Mouse (Mus musculus): ENCODE data around the gene Pttg1. TPM values are rescaled to one million over a fixed set of nuclear protein-coding genes. Genes with fewer than 3 reads are reported as not detected.
A peak's percentile ranks its signal among the peaks of the same experiment; 100 is the strongest.

Pttg1 gene
- polyA plus RNA-seq, 1 experiment from 2014 or later, result 51.2 TPM

- 91% methylated on average over 15 of the region's 15 CpGs for WGBS
- H3K4me1 ChIP-seq (replicated peaks), result no peaks in the 10 kb centered on the region
- H3K4me3 ChIP-seq (replicated peaks), result no peak overlapping the region
- peaks cover 6% of the 10 kb centered on the region; the same call in 1 of the 2 replicates for H3K9me3 ChIP-seq
- no peak overlapping the region for H3K4me2 ChIP-seq (replicated peaks)
- H3K27me3 ChIP-seq, result no peaks in the 10 kb centered on the region
- no peak overlapping the region for H3K9ac ChIP-seq (replicated peaks)
- no peak overlapping the region for H3K27ac ChIP-seq
- ATAC-seq, result no peak
- H3K36me3 ChIP-seq, result no peaks in the 10 kb centered on the region
These were observed 21.8 kb downstream of the Pttg1 start for GRCm38 (mm10) chr11:43404150-43404807.

DNA sequence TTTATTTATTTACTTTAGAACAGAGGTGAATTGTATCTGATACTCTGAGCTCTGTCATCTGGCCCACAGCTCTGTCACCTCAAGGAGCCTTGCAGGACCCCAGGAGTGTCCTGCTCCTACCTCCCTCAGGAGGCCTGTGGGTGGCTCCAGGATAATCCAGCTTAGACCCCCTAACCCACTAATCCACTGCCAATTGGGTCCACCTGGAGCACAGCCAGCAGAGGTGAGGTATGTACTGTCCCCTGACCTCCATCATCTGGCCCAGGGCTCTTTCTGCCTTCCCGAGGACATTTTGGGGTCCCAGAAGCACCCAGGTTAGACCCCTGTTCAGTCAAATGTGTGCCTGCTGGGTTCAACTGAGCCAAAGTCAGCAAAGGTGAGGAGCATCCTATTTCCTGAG lies 25.9 kb downstream of the Pttg1 start:
- 100% methylated on average over 1 of the region's 1 CpGs for WGBS

GRCm38 (mm10) chr11:43399297-43399696 lies 26.8 kb downstream of the Pttg1 start:
- H3K4me3 ChIP-seq (replicated peaks), result no peak overlapping the region
- H3K9me3 ChIP-seq, result no peaks in the 10 kb centered on the region
- 40% methylated on average over 4 of the region's 4 CpGs for WGBS
- no peaks in the 10 kb centered on the region for H3K36me3 ChIP-seq
- no peak overlapping the region for H3K27ac ChIP-seq
- H3K4me1 ChIP-seq (replicated peaks), result peaks cover 7% of the 10 kb centered on the region
- ATAC-seq, result 0 out of 2 replicates have a peak, but pooled peaks have one; percentile 34
- H3K9ac ChIP-seq (replicated peaks), result no peak overlapping the region
- no peaks in the 10 kb centered on the region for H3K27me3 ChIP-seq
- no peak overlapping the region for H3K4me2 ChIP-seq (replicated peaks)

More for the DNA sequence above, 25.9 kb downstream of the Pttg1 start:
- H3K27me3 ChIP-seq, result no peaks in the 10 kb centered on the region
- no peak overlapping the region for H3K4me2 ChIP-seq (replicated peaks)
- no peaks in the 10 kb centered on the region for H3K36me3 ChIP-seq
- H3K4me1 ChIP-seq (replicated peaks), result peaks cover 7% of the 10 kb centered on the region
- H3K27ac ChIP-seq, result no peak overlapping the region
- ATAC-seq, result no peak
- peaks cover 6% of the 10 kb centered on the region; the same call in 1 of the 2 replicates for H3K9me3 ChIP-seq
- H3K4me3 ChIP-seq (replicated peaks), result no peak overlapping the region
- H3K9ac ChIP-seq (replicated peaks), result no peak overlapping the region

DNA sequence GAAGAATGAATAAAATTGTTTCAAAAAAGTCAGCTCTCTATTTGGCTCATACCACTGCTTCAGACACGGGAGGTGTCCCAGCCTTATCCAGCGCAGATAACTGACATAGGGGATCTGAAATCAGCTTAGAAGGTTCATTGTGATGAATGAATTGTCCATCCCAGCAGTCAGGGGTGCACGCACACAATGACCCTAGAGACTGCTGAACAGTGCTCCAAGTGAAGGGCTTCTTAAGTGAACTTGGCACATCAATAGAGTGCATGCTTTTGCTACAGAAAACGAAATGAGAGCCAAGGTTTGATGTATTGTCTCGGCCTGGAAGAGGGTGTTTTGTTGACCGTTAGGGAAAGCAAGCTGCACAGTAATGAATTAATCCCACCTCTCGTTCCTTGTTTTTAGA lies 29.4 kb downstream of the Pttg1 start:
- no peak overlapping the region for H3K9ac ChIP-seq (replicated peaks)
- H3K36me3 ChIP-seq, result no peaks in the 10 kb centered on the region
- H3K4me3 ChIP-seq (replicated peaks), result no peak overlapping the region
- ATAC-seq, result no peak
- H3K27ac ChIP-seq, result no peak overlapping the region
- no peak overlapping the region for H3K4me2 ChIP-seq (replicated peaks)
- no peaks in the 10 kb centered on the region for H3K9me3 ChIP-seq
- peaks cover 10% of the 10 kb centered on the region for H3K4me1 ChIP-seq (replicated peaks)
- WGBS, result 21% methylated on average over 7 of the region's 7 CpGs
- no peaks in the 10 kb centered on the region for H3K27me3 ChIP-seq

- H3K4me1 ChIP-seq (replicated peaks), result peaks cover 10% of the 10 kb centered on the region
- H3K36me3 ChIP-seq, result no peaks in the 10 kb centered on the region
- H3K4me3 ChIP-seq (replicated peaks), result no peak overlapping the region
- WGBS, result 93% methylated on average over 4 of the region's 4 CpGs
- no peaks in the 10 kb centered on the region for H3K9me3 ChIP-seq
- no peak overlapping the region for H3K9ac ChIP-seq (replicated peaks)
- H3K27ac ChIP-seq, result no peak overlapping the region
- H3K27me3 ChIP-seq, result no peaks in the 10 kb centered on the region
- H3K4me2 ChIP-seq (replicated peaks), result no peak overlapping the region
- no peak for ATAC-seq
These were observed 29.8 kb downstream of the Pttg1 start for GRCm38 (mm10) chr11:43396246-43396645.

- H3K4me3 ChIP-seq (replicated peaks), result no peak overlapping the region
- no peak overlapping the region for H3K9ac ChIP-seq (replicated peaks)
- ATAC-seq, result no peak
- no peaks in the 10 kb centered on the region for H3K27me3 ChIP-seq
- H3K27ac ChIP-seq, result no peak overlapping the region
- WGBS, result 85% methylated on average over 14 of the region's 14 CpGs
- H3K9me3 ChIP-seq, result no peaks in the 10 kb centered on the region
- no peak overlapping the region for H3K4me2 ChIP-seq (replicated peaks)
- no peaks in the 10 kb centered on the region for H3K36me3 ChIP-seq
- peaks cover 10% of the 10 kb centered on the region for H3K4me1 ChIP-seq (replicated peaks)
These were observed 30.7 kb downstream of the Pttg1 start for GRCm38 (mm10) chr11:43395073-43395948.

- H3K9me3 ChIP-seq, result no peaks in the 10 kb centered on the region
- no peaks in the 10 kb centered on the region for H3K27me3 ChIP-seq
- H3K36me3 ChIP-seq, result no peaks in the 10 kb centered on the region
- no peak overlapping the region for H3K4me3 ChIP-seq (replicated peaks)
- no peak overlapping the region for H3K9ac ChIP-seq (replicated peaks)
- ATAC-seq, result no peak
- no peak overlapping the region for H3K27ac ChIP-seq
- H3K4me1 ChIP-seq (replicated peaks), result peaks cover 10% of the 10 kb centered on the region
- H3K4me2 ChIP-seq (replicated peaks), result no peak overlapping the region
- WGBS, result 89% methylated on average over 4 of the region's 4 CpGs
These were observed 32.7 kb downstream of the Pttg1 start for GRCm38 (mm10) chr11:43393325-43393724.

- no peaks in the 10 kb centered on the region for H3K27me3 ChIP-seq
- H3K36me3 ChIP-seq, result no peaks in the 10 kb centered on the region
- H3K9me3 ChIP-seq, result no peaks in the 10 kb centered on the region
- WGBS, result 64% methylated on average over 2 of the region's 2 CpGs
- H3K9ac ChIP-seq (replicated peaks), result no peak overlapping the region
- no peak overlapping the region for H3K4me2 ChIP-seq (replicated peaks)
- H3K27ac ChIP-seq, result no peak overlapping the region
- peaks cover 10% of the 10 kb centered on the region for H3K4me1 ChIP-seq (replicated peaks)
- H3K4me3 ChIP-seq (replicated peaks), result no peak overlapping the region
- ATAC-seq, result no peak
These were observed 33.3 kb downstream of the Pttg1 start for GRCm38 (mm10) chr11:43392757-43393156.

- Histone ChIP-seq H3K27ac (no peak overlapping the region), H3K4me3 (replicated peaks) (no peak overlapping the region), H3K4me2 (replicated peaks) (no peak overlapping the region), H3K36me3 (no peaks in the 10 kb centered on the region), H3K4me1 (replicated peaks) (peaks cover 16% of the 10 kb centered on the region), H3K27me3 (0 out of 2 replicates have a peak, but pooled peaks cover 2% of the 10 kb centered on the region), H3K9ac (replicated peaks) (no peak overlapping the region), H3K9me3 (no peaks in the 10 kb centered on the region)
- 90% methylated on average over 7 of the region's 7 CpGs for WGBS
- ATAC-seq, result no peak
These were observed 36.9 kb downstream of the Pttg1 start for GRCm38 (mm10) chr11:43389118-43389517.

GRCm38 (mm10) chr11:43388122-43389097 lies 37.6 kb downstream of the Pttg1 start:
- ATAC-seq, result no peak

DNA sequence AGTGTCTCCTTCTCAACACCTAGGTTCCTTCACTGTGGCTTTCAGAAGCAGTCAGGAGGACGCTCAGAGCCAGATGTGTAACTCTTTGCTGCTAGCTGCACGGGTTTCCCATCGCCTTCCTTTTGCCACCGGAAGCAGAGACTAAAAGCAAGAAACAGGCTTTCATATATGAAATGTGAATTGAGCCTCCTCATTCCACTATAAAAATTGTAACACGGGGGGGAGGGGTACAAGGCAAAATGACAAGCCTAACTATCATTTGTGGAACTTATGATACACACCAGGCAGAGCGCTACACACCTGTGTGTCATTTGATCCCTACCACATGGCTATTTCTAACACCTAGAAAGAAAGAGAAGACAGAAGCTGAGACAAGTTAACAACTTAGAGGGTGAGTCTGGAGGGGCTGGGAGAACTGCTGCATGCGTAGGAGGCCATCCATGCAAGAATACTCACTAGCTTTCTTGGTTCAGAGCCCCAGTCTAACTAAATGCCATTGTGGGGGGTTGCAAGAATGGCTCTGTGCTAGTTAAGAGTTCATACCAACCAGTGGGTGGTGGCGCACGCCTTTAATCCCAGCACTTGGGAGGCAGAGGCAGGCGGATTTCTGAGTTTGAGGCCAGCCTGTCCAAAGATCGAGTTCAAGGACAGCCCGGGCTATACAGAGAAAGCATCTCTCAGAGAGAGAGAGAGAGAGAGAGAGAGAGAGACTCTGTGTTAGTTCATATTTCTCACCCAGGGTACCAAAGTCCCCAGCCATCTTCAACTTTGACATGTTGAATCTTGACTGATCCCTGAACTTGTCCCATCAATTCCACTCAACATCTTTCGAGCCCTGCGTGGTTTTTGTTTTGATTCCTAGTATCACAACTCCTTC lies 38.8 kb downstream of the Pttg1 start:
- Histone ChIP-seq H3K27me3 (0 out of 2 replicates have a peak, but pooled peaks cover 2% of the 10 kb centered on the region), H3K36me3 (no peaks in the 10 kb centered on the region), H3K4me3 (replicated peaks) (no peak overlapping the region), H3K9ac (replicated peaks) (no peak overlapping the region), H3K4me1 (replicated peaks) (peaks cover 15% of the 10 kb centered on the region), H3K4me2 (replicated peaks) (no peak overlapping the region), H3K27ac (no peak overlapping the region), H3K9me3 (no peaks in the 10 kb centered on the region)
- 92% methylated on average over 14 of the region's 14 CpGs for WGBS
- no peak for ATAC-seq

More at GRCm38 (mm10) chr11:43388122-43389097, 37.6 kb downstream of the Pttg1 start:
- Histone ChIP-seq H3K27me3 (0 out of 2 replicates have a peak, but pooled peaks cover 2% of the 10 kb centered on the region), H3K36me3 (no peaks in the 10 kb centered on the region), H3K9ac (replicated peaks) (no peak overlapping the region), H3K4me3 (replicated peaks) (no peak overlapping the region), H3K9me3 (no peaks in the 10 kb centered on the region), H3K27ac (no peak overlapping the region), H3K4me2 (replicated peaks) (no peak overlapping the region), H3K4me1 (replicated peaks) (peaks cover 15% of the 10 kb centered on the region)
- WGBS, result 88% methylated on average over 21 of the region's 21 CpGs

Measured in midbrain, embryonic 13.5 days (tissue).